Mouse (Mus musculus): ENCODE measurements around the gene Shank3. TPM values are rescaled to one million over a fixed set of nuclear protein-coding genes. Genes with fewer than 3 reads are reported as not detected.
A peak's percentile ranks its signal among the peaks of the same experiment; 100 is the strongest.

Shank3 gene
- polyA plus RNA-seq, 1 experiment from 2014 or later = 2.1 TPM

DNA sequence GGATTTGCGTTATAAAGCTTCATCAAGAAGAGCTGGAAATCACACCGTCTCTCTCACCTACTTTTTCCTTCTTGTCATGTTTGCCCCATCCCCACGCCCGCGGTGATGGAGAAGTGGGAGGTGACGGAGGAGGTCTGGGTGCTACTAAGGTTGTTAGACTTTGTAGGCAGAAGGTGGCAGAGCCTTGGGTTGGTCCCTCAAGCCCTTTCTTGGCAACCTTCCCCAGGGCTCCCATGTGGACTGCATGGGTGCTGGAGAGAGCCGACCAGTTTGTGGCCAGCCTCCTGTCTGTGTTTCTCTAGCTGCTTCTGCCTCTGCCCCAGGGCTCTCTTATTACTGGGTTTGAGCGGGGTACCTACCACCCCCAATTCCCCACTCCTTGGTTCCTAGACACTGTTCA is 51.1 kb downstream of the Shank3 start:
- Histone ChIP-seq H3K27me3 (ENCODE audit: low read depth, poor library complexity, severe bottlenecking) (peaks cover 53% of the 10 kb centered on the region), H3K4me1 (peaks cover 24% of the 10 kb centered on the region), H3K4me3 (no peak overlapping the region), H3K36me3 (peaks cover 32% of the 10 kb centered on the region; the same call in 1 of the 2 replicates), H3K27ac (replicated peaks) (no peak overlapping the region), H3K9me3 (replicated peaks) (no peaks in the 10 kb centered on the region)
- no peak for DNase-seq (ENCODE audit: low spot score)
- 93% methylated on average over 8 of the region's 8 CpGs for WGBS

DNA sequence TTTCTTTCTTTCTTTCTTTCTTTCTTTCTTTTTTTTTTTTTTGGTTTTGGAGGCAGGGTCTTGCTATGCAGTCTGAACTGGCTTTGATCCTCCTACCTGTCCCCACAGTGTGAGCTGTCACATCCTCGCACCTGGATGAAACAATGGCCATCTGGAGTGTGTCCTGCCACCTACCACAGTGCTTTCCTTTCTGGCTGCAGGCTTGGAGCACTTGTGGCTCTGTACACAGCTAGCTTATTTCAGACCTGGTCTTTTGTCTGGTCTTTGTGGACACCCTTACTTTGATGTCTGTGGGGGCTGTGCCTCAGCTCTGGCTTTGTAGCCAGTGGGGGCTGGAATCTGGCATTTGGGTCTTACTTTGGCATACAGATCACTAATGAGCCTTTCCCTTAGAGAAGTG is 52.3 kb downstream of the Shank3 start:
- no peak for DNase-seq (ENCODE audit: low spot score)
- H3K4me3 ChIP-seq = no peak overlapping the region
- peaks cover 20% of the 10 kb centered on the region; the same call in 1 of the 2 replicates for H3K36me3 ChIP-seq
- peaks cover 32% of the 10 kb centered on the region for H3K4me1 ChIP-seq
- peaks cover 53% of the 10 kb centered on the region for H3K27me3 ChIP-seq (ENCODE audit: low read depth, poor library complexity, severe bottlenecking)
- H3K9me3 ChIP-seq (replicated peaks) = no peaks in the 10 kb centered on the region
- no peak overlapping the region for H3K27ac ChIP-seq (replicated peaks)
- WGBS = 90% methylated on average over 1 of the region's 1 CpGs

DNA sequence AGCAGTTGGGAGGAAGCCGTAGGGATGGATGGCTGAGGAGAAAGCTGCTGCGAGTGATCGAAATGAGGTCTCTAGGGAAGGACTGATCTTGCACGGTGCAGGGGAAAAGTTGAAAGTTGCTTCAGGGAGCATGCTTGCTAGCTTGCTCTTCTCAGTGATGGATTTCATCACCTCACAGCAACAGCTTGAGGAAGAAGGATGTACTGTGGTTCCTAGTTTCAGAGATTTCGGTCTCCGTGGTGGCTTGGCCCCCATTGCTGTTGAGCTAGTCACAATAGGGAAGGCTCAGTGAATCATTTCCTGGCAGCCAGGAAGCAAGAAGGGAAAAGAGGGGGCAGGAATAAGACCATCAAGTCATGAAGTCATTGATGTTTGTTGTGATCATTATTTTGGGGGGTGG is 56.2 kb downstream of the Shank3 start:
- H3K27me3 ChIP-seq (ENCODE audit: low read depth, poor library complexity, severe bottlenecking) = peaks cover 50% of the 10 kb centered on the region

DNA sequence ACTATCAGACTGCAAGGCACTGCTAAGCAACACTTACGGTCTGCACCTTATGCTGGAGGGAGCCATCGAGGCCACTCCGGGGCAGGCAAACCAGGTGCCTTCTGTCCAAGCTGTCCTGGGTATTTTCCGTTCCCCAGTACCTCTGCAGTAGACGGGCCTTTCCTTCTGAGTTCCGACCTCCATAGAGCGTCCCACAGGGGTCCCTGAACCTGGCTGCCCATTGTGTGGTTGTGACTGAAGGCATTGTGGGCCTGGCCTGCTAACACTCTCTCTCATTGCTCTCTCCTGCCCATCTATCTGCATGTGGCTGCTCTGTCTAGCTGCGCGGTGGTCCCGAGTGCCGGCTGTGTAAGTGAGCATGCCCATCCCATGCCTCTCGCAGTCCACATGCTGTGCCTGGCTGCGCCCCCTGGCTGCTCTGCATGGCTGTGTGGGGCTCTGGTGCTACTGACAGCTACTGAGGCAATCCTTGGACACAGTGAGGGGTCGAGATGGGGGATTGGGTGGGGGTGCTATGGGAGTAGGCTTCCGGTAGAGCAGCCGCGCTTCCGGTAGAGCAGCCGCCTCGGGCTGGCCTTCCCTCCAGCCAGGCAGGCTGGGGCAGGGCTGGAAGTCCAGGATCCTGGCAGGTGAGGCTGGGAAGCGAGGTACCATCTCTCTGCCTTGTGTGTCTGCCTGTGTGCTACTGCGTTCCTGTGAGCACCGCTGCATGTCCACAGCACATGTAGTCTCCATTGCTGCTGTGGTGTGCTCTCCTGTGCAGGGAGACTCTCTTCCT is 57.2 kb downstream of the Shank3 start:
- peaks cover 33% of the 10 kb centered on the region for H3K4me1 ChIP-seq
- H3K27me3 ChIP-seq (ENCODE audit: low read depth, poor library complexity, severe bottlenecking) = peaks cover 50% of the 10 kb centered on the region
- DNase-seq (ENCODE audit: low spot score) = peak; percentile 57
- H3K36me3 ChIP-seq = 0 out of 2 replicates have a peak, but pooled peaks cover 7% of the 10 kb centered on the region
- no peaks in the 10 kb centered on the region for H3K9me3 ChIP-seq (replicated peaks)
- WGBS = 23% methylated on average over 23 of the region's 23 CpGs
- H3K4me3 ChIP-seq = peak overlapping the region; percentile 47
- no peak overlapping the region for H3K27ac ChIP-seq (replicated peaks)

More for the DNA sequence above, 56.2 kb downstream of the Shank3 start:
- H3K4me3 ChIP-seq = no peak overlapping the region
- 93% methylated on average over 6 of the region's 6 CpGs for WGBS
- no peaks in the 10 kb centered on the region for H3K9me3 ChIP-seq (replicated peaks)
- 0 out of 2 replicates have a peak, but pooled peaks cover 7% of the 10 kb centered on the region for H3K36me3 ChIP-seq
- H3K27ac ChIP-seq (replicated peaks) = no peak overlapping the region
- DNase-seq (ENCODE audit: low spot score) = no peak
- H3K4me1 ChIP-seq = peaks cover 33% of the 10 kb centered on the region

DNA sequence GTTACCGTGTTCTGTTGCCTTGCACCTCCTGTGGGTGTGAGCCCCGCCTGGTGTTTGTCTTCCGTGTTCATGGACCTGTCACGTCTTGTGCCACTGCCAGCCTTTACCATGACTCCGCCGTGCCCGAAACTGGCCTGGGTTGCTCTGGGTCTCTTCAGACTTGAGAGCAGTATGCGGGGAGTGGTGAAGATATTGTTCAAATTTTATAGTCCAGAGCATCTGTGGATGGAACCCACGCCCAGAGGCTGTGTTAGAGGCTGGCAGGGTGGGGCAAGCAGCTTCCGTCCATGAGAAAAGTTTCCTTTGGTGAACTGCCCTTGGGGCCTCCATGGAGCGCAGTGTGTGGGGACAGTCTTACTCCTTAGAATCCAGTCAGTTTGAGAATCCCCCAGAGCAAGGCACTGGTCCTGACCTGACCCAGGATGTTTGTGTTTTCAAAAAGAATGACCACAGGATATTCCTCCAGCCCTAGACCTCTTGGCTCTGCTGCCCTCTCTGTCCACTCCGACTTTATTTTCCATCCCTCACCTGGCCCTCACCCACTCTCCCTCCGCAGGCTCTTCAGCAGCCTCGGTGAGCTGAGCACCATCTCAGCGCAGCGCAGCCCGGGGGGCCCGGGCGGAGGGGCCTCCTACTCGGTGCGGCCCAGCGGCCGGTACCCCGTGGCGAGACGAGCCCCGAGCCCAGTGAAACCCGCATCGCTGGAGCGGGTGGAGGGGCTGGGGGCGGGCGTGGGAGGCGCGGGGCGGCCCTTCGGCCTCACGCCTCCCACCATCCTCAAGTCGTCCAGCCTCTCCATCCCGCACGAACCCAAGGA is 58.0 kb downstream of the Shank3 start:
- no peak overlapping the region; the same call in 1 of the 2 replicates for H3K27ac ChIP-seq (replicated peaks)
- no peak for DNase-seq (ENCODE audit: low spot score)
- H3K27me3 ChIP-seq (ENCODE audit: low read depth, poor library complexity, severe bottlenecking) = peaks cover 50% of the 10 kb centered on the region
- peaks cover 33% of the 10 kb centered on the region for H3K4me1 ChIP-seq
- 11% methylated on average over 39 of the region's 40 CpGs for WGBS
- peak overlapping the region; percentile 47 for H3K4me3 ChIP-seq
- no peaks in the 10 kb centered on the region for H3K9me3 ChIP-seq (replicated peaks)
- 0 out of 2 replicates have a peak, but pooled peaks cover 4% of the 10 kb centered on the region for H3K36me3 ChIP-seq

DNA sequence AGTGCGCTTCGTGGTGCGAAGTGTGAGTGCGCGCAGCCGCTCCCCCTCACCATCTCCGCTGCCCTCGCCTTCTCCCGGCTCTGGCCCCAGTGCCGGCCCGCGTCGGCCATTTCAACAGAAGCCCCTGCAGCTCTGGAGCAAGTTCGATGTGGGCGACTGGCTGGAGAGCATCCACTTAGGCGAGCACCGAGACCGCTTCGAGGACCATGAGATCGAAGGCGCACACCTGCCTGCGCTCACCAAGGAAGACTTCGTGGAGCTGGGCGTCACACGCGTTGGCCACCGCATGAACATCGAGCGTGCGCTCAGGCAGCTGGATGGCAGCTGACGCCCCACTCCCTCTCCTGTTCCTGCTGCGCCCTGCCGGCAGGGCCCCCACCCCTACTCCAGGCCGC is 58.6 kb downstream of the Shank3 start:
- peaks cover 50% of the 10 kb centered on the region for H3K27me3 ChIP-seq (ENCODE audit: low read depth, poor library complexity, severe bottlenecking)
- H3K9me3 ChIP-seq (replicated peaks) = no peaks in the 10 kb centered on the region
- H3K36me3 ChIP-seq = no peaks in the 10 kb centered on the region
- H3K4me1 ChIP-seq = peaks cover 37% of the 10 kb centered on the region
- H3K4me3 ChIP-seq = peak overlapping the region; percentile 47
- H3K27ac ChIP-seq (replicated peaks) = peak overlapping the region; percentile 17; the same call in 1 of the 2 replicates
- 3% methylated on average over 34 of the region's 34 CpGs for WGBS
- peak; percentile 42 for DNase-seq (ENCODE audit: low spot score)

DNA sequence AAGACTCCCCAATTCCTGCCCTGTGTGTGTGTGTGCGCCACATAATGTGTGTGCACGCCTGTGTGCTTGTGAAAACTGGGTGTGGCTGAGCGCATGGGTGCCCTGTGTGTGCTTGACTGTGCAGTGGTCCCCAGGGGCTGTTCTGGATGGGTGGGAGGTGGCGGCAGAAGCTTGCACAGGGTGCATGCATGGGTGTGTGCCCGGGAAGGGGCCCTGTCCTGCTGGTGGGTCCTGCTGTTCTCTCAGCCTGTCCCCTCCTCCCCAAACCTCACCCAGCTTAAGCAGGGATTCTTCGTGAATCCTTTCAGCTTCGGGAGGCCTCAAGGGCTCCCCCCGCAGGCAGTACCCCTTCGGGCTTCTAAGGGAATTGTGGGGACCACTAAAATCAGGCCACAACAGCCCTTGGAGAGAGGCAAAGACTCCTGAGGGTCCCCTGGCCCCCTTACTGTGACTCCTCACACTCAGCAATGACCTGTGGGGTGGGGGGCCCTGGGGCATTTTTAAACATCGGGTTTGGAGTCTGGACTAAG is 59.8 kb downstream of the Shank3 start:
- WGBS = 35% methylated on average over 10 of the region's 10 CpGs
- H3K27me3 ChIP-seq (ENCODE audit: low read depth, poor library complexity, severe bottlenecking) = peaks cover 50% of the 10 kb centered on the region

DNA sequence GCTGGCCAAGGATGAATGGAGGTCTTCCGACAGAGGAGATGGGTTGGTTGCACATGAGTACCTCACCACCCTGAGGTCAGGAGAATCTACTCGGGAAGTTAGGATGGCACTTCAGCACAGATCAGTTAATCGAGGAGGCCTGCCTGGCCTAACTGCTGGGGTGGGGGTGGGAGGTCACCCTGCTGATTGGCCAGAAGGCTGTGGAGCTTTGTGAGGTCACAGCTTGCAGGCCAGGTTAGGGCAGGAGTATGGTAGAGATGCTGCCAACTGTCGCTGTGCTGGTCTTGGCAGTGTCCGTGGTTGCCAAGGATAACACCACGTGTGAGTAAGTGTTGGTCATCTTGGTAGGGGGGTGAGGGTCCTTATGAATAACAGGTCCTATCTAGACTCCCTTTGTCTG is 68.7 kb downstream of the Shank3 start, which contains the start of gene Acr:
Gene Acr, plus strand, starts transcription at position 213 of the 400 bp plus-strand sequence.
- no peaks in the 10 kb centered on the region for H3K9me3 ChIP-seq (replicated peaks)
- H3K27ac ChIP-seq (replicated peaks) = no peak within 1 kb of the TSS
- H3K36me3 ChIP-seq = no peaks in the 10 kb centered on the region
- H3K4me3 ChIP-seq = no peak within 1 kb of the TSS
- DNase-seq (ENCODE audit: low spot score) = no peak
- 90% methylated on average over 6 of the region's 6 CpGs for WGBS
- no peaks in the 10 kb centered on the region for H3K27me3 ChIP-seq (ENCODE audit: low read depth, poor library complexity, severe bottlenecking)
- H3K4me1 ChIP-seq = no peaks in the 10 kb centered on the region

More for the DNA sequence above, 59.8 kb downstream of the Shank3 start:
- Histone ChIP-seq H3K4me1 (peaks cover 37% of the 10 kb centered on the region), H3K36me3 (no peaks in the 10 kb centered on the region), H3K4me3 (no peak overlapping the region), H3K9me3 (replicated peaks) (no peaks in the 10 kb centered on the region), H3K27ac (replicated peaks) (no peak overlapping the region)
- no peak for DNase-seq (ENCODE audit: low spot score)

DNA sequence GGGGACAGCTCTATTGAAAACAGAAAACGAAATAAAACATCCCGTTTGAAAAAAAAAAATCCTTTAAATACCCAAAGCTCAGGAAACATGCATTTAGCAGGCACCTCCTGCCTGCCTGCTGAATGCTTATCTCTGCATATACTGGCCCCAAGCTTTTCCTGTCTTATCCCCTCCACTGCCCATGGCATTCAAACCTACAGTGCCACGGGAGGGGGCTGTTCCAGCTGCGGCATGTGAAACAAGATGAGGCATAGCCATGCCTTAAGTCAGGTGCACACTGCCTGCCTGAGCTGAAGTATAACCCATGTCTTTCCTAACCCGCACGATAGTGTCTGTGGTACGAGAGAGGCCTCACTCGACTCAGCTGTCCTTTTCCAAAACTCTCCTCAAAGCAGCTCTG is 72.7 kb downstream of the Shank3 start:
- no peak for DNase-seq (ENCODE audit: low spot score)
- H3K4me1 ChIP-seq = no peaks in the 10 kb centered on the region
- H3K9me3 ChIP-seq (replicated peaks) = no peaks in the 10 kb centered on the region
- WGBS = 74% methylated on average over 8 of the region's 8 CpGs
- H3K27ac ChIP-seq (replicated peaks) = no peak overlapping the region
- H3K27me3 ChIP-seq (ENCODE audit: low read depth, poor library complexity, severe bottlenecking) = no peaks in the 10 kb centered on the region
- no peaks in the 10 kb centered on the region for H3K36me3 ChIP-seq
- no peak overlapping the region for H3K4me3 ChIP-seq

DNA sequence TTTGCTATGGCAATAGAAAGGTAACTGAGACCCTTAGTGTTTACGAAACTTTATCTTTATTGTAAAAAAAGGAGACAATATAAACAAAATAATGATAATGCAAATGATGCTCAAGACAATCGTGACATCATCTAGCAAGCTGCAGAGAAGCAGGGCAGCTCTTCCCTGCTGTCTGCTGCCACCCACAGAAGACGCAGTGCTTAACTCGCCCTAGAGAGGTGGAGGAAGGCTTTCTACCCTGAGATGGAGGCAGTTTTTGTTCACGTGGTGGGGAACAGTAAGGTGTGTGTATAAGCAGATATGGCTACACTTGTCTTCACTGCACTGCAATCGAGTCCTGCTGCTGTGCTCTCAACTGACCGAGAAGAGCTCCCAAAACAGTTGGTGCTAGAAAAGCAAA is 83.1 kb downstream of the Shank3 start:
- WGBS = 89% methylated on average over 7 of the region's 7 CpGs
- Histone ChIP-seq H3K4me3 (no peak overlapping the region), H3K9me3 (replicated peaks) (no peaks in the 10 kb centered on the region), H3K4me1 (no peaks in the 10 kb centered on the region), H3K36me3 (peaks cover 53% of the 10 kb centered on the region), H3K27ac (replicated peaks) (no peak overlapping the region), H3K27me3 (ENCODE audit: low read depth, poor library complexity, severe bottlenecking) (no peaks in the 10 kb centered on the region)
- DNase-seq (ENCODE audit: low spot score) = no peak

DNA sequence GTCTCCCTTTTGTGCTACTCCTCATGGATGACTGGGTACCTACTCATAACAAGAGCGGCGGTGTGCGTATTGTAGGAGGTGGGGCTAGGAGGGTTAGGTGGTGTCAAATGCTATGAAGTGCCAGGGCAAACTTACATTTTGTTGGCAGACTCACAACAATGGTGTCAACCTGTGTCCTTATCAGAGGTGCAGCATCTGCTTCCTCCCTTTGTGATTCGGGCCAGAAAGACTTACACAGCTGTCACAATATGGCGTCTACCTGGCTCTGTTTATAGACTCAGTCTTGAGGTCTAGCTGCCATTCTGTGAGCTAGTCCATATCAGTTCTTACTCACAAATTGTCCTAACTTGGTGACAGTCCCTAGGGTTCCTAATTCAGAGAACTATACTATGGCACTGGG is 85.7 kb downstream of the Shank3 start:
- H3K36me3 ChIP-seq = peaks cover 61% of the 10 kb centered on the region
- WGBS = 92% methylated on average over 5 of the region's 5 CpGs
- DNase-seq (ENCODE audit: low spot score) = no peak

DNA sequence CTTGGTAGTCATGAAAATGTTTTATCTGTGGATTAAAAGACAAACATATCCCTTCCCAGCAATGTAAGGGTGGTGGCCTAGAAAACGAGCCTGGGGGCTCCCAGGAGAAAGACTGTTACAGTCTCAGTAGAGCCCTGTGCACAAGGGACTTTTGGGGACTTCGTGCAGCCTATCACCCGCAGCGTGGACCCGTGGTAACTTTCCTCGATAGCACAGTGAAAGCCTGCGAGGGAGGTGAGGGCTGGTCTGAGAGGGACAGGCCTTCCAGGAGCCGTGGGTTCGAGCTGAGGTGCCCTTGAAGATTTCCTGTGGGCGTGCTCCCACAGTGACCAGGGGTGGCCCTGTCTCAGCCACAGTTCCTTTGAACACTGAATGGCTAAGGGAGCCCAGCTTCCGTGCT is 86.2 kb downstream of the Shank3 start:
- Histone ChIP-seq H3K9me3 (replicated peaks) (no peaks in the 10 kb centered on the region), H3K27ac (replicated peaks) (no peak overlapping the region), H3K36me3 (peaks cover 61% of the 10 kb centered on the region), H3K4me1 (peaks cover 7% of the 10 kb centered on the region), H3K27me3 (ENCODE audit: low read depth, poor library complexity, severe bottlenecking) (no peaks in the 10 kb centered on the region), H3K4me3 (no peak overlapping the region)
- 91% methylated on average over 11 of the region's 11 CpGs for WGBS
- DNase-seq (ENCODE audit: low spot score) = no peak

More for the DNA sequence above, 85.7 kb downstream of the Shank3 start:
- Histone ChIP-seq H3K4me1 (peaks cover 2% of the 10 kb centered on the region; the same call in 1 of the 2 replicates), H3K4me3 (no peak overlapping the region), H3K9me3 (replicated peaks) (no peaks in the 10 kb centered on the region), H3K27me3 (ENCODE audit: low read depth, poor library complexity, severe bottlenecking) (no peaks in the 10 kb centered on the region), H3K27ac (replicated peaks) (no peak overlapping the region)

Data from midbrain, embryonic 10.5 days (tissue).